Mouse (Mus musculus) neutrophil, adult 5-6 weeks (primary cell): ENCODE data around the gene Ccdc167. TPM values are rescaled to one million over a fixed set of nuclear protein-coding genes. Genes with fewer than 3 reads are reported as not detected.
"Not testable (repeated sequence)": the region's sequence is repeated elsewhere in the genome, so short reads cannot be mapped to it uniquely, and the experiment has no call there.

ENCODE experiments used
- ATAC-seq: fragments of 151-379, 151-347 bp; 2 replicates; pipeline ENCODE4 v1.8.0; 2017; ENCODE audit warnings: mild to moderate bottlenecking, moderate TSS enrichment; ENCODE audit not compliant: insufficient number of reproducible peaks, poor library complexity, low FRiP score, severe bottlenecking; ENCODE audit errors: extremely low read depth
- total RNA-seq: library from RNA; stranded (forward); fragments of 200-1000 nt; gene quantifications from 2 replicates; pipeline ENCODE4 v1.2.3, GENCODE M21; 2017

The Ccdc167 gene
- total RNA-seq, 1 experiment from 2014 or later, result 16.4 TPM

DNA sequence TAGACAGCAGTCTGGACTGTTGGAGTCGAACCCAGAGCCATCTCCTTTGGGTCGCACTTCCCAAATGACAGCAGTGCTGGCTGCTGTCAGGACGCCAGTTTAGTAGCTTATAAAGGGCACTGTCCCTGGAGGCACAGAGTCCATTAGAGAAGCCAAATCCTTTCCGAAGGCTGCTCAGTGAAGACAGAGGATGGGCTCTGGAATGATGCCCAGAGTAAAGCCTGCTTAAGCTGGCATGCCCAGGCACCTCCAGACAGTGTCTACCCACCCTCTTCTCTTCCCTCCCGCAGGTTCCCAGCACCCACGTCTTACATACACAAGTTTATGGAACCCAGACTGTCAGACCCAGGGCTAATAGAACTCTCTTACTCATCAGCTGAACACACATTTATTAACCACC, 7.8 kb upstream of the Ccdc167 start:
- ATAC-seq, result no peak

DNA sequence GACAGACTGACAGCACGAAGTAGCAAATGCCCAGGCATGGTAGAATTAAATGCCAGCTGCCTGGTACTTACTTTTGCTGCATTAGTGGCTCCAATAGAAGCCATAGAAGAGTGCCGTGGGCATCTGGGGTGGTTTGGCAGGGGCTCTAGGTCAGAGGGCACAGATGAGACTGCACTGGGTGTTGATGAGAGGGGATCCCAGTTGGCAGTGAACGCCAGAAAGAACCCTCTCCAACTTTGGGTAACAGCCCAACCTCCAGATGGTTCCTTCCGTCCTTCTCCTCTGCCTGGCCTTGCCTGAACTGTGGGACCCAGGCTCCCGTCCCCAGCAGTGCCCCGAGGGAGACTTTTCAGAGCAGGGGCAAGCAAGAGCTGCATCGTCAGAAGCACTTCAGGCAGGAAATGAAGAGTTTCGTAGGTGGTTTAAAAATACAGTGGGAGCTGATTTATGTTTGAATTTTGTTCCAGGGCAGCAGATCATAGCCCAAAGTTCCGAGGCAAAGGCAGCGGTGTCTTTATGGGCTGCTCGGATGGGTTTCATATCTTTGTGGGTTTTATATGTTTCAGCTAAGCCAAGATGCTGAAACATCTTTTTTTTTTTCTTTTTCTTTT, 4.0 kb upstream of the Ccdc167 start:
- no peak for ATAC-seq

DNA sequence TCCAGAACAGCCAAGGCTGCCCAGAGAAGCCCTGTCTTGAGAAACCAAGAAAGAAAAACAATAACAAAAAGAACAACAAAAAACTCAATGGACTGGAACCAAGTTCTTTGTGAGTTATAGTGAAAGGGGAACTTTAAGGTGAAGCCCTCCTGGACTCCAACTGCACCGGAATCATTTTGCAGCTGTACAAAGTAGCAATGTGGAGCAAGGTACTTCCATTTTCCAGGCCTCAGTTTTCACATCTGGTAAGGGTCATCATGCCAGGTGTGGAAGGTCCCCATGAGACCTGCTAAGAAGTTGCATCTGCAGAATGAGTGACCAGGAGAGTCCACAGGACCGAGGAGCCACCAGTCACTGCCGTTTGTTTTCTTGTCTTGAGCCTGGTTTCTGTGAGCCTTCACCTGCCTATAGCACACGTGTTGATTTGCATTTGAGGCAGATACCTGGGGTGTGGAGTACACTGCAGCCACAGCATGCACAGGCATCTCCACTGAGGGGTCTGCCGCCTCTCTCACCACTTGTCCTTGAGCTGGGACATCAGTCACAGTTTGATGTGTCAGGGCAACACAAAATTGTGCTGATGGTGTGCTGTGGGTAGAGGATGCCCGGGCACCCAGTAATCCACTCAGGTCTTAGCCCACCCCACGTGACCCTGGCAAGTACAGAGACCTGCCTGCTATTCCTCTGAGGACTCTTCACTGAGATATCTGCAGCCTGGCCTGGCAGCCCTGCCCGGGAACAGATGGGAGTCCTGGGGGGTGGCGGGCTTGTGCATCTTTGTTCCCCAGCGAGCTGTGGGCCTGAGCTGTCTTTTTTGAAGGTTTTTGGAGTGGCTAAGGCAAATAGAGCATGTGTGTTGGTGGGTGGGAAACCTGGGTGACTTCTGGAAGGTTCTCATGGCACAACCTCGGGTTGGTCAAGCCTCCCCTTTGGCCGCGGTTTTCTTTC, 3.1 kb upstream of the Ccdc167 start:
- ATAC-seq, result no peak

DNA sequence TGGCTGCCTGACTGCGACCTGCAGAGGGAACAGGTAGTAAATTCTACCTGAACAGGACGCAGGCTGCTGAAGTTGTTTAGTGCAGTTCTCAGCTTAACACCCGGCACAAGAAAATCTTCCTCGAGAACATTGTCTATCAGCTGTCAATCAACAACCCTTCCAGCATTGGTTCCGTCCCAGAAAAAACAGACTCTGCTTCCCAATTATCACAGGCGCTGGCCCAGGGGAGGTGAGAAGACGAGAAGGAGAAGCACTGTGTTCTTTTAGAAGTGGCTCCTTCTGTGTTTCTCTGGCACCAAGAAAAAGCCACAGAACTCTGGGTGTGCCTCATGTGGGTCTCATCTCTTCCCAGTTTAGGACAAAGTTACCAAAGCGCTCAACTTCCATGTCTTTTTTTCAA, 1.8 kb upstream of the Ccdc167 start:
- no peak for ATAC-seq

DNA sequence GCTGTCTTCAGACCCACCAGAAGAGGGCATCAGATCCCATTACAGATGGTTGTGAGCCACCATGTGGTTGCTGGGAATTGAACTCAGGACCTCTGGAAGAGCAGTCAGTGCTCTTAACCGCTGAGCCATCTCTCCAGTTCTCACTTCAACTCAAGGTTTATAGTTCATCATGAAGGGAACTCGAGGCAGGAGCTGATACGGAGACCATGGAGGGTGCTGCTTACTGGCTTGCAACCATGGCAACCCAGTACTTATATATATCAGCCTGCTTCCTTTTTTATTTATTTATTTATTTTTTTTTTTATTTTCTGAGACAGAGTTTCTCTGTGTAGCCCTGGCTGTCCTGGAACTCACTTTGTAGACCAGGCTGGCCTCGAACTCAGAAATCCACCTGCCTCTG, 3.1 kb downstream of the Ccdc167 start:
- not testable (repeated sequence) for ATAC-seq

DNA sequence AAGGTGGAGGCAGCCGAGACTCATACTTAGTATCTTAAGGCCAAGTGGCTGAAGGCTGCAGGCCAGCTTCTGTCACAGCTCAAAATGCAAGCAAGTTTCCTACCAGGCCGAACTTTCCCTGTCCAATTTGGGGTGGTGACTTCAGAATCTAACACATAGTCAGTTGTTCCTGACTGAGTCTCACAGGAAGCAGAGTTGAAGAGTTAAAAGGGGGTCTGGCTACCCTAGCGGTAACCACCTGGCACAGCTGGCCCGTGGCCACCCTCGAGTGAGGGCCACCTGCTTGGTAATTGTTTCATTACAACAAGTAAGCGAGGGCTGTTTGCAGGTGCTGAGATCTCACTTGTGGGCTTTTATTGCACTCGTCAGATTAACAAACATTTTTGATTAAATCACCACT, 4.3 kb downstream of the Ccdc167 start:
- no peak for ATAC-seq

DNA sequence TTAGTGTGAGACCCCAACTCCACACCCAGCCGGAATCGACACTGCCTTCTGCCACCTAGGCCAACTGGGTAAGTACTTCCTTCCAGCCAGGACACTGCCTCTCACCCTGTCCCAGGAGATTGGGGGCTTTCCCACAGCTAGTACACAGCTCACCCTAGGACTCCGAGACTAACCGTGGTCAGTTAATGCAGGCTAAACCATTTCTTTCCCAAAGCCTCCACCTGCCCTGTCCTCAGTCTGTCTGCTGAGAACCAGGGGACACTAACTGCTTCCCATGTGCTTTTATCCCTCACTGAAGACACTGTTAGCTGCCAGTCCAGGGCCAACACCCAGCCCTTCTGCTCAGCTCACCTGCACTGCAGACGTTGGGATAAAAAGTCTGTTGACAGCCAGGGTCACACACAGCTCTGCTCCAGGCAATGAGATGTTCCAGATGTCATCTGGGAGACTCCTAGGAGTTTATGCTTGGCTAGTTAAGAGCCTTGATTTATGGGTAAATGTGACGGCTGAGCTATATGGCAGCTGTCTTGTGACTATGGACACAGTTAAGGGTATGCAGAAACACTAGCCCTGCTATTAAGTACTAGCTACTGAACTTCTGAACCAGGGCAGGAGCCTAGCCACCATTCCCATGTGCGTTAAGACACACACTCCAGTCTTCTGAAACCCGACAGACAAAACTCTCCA, 5.0 kb downstream of the Ccdc167 start:
- ATAC-seq, result no peak

DNA sequence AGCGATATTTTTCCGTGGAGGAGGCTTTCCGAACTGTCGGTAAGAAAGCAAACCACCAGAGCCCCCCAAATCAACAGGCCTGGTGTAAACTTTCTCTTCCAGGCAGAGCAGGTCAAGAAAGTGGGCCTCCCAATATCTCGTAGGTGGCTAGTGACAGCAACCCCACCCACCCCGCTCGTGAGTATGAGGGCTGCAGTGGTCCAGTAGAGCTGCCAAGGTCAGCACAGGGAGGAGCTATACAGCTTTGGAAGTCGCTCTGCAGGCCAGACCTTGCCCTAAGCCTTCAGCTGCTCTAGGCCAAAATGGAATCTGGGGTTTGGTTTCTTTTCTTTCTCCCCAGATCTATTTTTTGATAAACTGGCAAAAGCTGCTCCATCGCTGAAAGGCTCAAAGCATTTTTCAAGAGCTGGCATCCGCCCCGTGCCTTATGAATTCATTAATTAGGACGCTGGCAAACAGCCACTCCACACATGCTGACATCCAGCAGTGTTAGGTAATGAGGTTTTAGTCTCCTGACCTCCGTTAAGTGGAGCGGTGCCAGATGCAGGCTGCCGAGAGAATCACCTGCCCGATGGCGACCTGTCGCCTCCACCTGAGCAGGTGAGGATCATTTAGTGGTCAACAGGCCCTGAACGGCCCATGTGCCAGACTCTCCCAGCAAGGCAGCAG, 5.6 kb downstream of the Ccdc167 start:
- ATAC-seq, result no peak

DNA sequence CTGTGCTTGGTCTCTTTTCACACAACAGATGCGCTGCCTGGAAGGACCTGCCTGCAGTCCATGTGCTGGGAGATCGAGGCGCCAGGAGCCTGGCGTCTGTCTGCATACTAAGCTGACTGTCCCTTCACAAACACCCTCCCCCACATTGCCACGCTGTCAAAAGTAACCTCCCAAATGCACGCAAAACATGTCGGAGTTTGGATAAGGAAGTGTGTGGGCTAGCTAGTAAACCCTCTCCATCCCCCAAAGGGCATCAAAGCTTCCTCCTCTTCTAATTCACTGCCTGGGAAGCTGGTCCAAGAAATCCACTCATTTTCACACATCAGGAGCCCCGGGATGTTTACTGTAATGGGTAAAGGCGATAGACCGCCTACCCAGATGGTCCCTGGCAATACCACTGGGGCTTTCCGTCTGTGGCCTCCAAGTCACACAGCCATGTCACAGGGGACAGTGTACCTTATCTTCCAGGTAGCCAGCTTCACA, 6.2 kb downstream of the Ccdc167 start:
- ATAC-seq, result no peak

DNA sequence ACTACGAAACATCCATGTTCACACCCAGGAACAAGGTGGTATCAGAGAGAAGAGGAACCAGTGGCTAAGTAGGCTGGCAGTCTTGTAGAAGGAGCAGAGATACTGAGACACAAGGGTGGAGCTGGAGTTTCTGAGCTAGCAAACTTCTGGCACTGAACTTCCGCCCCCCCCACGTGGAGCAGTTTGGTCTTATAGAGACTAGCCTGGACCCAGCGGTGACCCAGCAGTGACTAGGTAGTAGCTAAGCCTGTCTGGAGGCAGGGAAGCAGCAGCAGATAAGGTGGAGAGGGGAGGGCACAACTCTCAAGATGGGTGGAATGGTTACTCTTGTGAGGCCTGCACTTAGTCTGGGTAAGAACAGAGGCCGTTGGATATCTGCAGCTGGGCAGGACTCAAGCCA, 8.1 kb downstream of the Ccdc167 start:
- no peak for ATAC-seq

DNA sequence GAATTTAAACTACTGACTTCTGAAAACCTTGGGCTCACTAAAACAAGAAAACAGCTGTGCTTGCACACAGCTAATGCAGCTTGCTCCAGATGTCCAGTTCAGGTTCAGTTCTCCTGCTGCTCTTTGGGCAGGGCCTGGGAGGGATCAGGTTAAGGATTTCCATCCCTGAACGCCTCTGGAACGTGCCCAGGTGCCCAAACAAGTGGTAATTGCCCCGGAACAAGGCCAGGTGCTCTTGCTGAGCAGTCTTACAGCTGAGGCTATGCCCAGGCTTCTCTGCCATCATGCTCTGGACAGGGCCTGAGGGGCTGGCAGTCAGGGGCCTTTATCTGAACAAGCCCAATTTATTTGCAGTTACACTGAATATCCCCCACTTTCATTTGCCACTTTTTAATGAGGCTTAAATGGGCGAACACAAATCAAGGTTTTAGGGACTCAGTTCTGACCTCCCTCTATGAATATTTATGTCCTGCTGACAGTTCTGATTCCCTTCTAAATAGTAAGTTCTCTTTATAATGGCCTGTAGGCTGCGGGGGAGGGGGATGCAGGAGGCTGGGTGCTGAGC, 9.8 kb downstream of the Ccdc167 start:
- no peak for ATAC-seq

DNA sequence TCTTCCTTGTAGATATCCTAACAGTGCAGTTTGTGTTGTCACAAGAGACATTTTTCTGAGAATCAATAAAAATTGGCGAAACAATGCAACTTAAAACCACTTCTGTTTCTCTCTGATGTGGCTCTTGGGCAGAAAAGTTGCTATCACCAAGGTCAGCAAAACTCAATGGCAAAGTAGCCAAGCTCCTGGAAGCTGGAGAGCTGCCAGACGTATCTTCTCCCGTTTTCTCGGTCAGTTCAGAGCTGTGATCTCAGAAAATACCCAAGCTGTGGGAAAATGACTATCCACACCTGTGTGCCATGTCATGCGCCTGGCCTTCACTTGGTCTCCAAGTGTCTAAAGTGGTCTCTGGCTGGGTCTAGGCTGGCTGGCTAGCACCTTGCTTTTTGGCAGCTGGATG, 11.0 kb downstream of the Ccdc167 start:
- no peak for ATAC-seq

DNA sequence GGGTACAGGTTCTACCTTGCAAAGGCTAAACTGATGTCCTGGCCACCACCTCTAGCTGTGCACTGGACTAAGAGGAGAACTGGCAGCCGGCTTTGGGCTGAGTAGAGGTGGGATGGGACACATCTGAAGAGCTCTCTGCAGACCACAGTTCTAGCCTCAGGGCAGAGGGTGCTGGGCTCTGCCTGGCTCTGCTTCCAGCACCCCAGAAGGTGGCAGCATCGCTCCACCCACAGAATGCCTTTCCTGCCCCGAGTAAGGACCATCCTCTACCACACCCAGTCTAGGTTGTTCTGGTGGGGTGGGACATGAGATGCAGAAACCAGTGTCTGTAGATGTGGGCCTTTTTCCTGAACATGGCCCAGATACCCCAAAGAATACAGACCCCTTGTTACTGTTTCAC, 12.1 kb downstream of the Ccdc167 start:
- ATAC-seq, result peak; percentile 36; the same call in 1 of the 2 replicates

DNA sequence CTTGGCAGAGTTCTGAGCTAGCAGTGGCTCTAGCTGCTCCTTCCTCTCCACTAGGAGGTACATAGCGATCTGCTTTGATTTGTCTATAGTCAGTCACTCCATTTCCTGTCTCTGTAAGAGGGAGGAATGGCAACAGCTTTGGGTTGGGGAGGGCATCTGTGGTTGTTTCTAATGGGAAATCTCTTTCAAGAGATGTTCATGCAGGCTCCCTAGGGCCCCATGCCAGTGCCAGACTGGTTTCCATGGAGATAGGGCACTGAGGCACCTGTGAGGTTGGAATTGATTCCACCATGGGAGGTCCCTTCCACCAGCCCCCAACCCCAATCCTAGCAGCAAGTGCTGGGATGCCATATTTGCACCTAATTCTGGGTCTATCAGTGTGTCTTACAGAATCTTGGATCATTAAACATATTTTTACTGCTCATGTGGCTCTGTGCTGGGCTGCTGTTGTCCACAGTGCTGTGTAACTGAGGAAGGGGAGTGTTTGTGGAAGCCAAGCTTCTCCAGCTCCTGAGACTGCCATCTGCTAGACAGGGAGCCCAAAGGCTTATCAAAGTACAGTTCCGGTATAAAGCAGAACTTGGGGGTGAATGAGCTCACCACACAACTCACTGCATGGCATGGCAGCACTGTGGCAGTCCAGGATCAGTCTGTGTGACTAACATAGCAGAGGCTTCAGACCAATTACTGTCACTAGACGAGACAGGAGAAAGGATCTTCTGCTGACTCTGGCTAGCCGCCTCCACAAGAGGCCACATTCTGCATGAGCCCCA, 13.7 kb downstream of the Ccdc167 start:
- ATAC-seq, result no peak

DNA sequence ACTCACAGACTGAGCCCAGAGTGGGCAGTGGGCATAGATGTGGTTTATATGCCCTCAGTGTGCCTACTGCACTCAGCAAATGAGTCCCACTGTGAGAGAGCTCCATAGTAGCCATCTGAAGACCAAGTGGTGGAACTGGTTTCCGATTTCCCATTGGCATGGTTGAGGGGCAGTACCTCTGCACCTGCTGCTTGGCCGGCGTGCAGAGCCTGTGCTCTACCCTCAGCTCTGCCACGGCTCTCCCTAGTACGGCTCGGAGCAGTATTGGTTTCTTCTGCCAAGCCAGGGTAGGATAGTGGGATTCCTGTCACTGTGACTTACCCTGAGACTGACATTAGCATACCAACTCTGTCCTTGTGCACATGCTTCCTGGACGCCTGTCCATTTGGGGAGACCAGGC, 16.3 kb downstream of the Ccdc167 start:
- no peak for ATAC-seq

DNA sequence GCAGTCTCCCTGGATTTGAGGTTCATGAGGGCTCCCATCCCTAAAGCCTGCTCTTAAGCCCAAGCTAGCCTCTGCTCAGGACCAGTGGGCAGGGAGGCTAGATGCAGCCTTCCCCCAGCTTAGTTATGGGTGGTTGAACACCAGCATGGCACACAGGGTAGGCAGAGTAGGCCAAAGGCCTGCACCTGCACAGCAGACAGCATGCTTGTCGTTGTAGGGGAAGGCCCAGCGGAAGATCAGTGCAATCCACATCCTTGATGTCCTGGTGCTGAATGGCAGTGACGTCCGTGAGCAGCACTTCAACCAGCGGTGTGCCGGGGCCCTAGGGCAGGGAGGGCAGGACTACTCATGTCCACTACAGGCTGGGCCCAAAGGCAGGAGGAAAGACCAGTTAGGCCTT, 18.4 kb downstream of the Ccdc167 start:
- ATAC-seq, result no peak

DNA sequence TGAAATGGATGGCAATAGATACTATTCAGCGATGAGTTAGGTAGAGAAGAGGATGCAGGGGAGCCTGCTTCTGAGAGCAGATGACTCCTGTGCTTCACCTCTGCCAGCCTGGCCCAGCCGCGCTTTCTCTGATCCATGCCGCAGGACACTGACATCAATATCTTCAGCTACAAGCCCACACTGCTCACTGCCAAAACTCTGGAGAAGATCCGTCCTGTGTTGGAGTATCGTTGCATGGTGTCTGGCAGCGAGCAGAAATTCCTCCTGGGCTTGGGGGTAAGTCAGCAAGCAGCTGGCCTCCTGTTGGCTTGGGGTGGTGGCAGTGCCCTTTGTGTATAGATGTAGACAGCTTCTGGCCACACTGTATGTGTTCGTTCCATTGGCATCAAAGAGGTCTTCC, 19.9 kb downstream of the Ccdc167 start:
- ATAC-seq, result no peak

DNA sequence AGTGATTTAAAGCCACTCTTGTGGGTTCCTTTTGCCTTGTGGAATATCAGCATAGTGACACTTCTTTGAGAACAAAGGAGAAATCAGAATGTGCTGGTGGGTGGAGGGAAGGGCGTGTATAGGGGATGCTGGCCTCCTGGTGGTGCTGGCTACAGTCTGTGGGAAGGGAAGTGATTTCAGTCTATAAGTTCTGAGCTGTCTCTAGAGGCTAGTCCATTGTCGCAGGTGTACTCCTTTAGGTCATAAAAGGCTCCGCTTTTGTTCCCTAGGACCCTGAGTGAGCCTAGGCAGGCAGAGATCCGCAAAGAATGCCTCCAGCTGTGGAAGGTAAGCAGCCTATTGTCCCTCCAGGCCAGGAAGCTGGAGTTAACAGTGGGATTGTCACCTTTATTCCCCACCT, 22.3 kb downstream of the Ccdc167 start:
- no peak for ATAC-seq
